Mouse (Mus musculus) liver, postnatal 0 days (tissue): Measurements from ENCODE around the gene Nanog. TPM values are rescaled to one million over a fixed set of nuclear protein-coding genes. Genes with fewer than 3 reads are reported as not detected.

Experiments
- ATAC-seq: fragments of 200-750 bp; cut with Nextera tagmentation; 2 replicates; pipeline ENCODE4 v1.8.0; 2017; ENCODE audit warnings: mild to moderate bottlenecking, moderate library complexity
- DNase-seq: peaks from one replicate; pipeline ENCODE4 v3.0.0-alpha.2; 2016
- H3K27ac ChIP-seq: fragments of 300-500 bp; sonication (generic); 2 replicates; pipeline ENCODE4 v1.5.1; 2014; ENCODE audit warnings: antibody characterized with exemption, moderate library complexity, mild to moderate bottlenecking, low read depth
- H3K27me3 ChIP-seq: fragments of 300-500 bp; sonication (generic); 2 replicates; pipeline ENCODE4 v1.6.1; 2014; ENCODE audit warnings: low read length, control low read depth, mixed read lengths; ENCODE audit not compliant: insufficient read depth
- H3K36me3 ChIP-seq: fragments of 300-500 bp; sonication (generic); replicated peaks from 2 replicates; pipeline ENCODE4 v1.6.1; 2014; ENCODE audit warnings: mild to moderate bottlenecking, control low read depth, low read length, moderate library complexity, mixed read lengths; ENCODE audit not compliant: insufficient read depth
- H3K4me1 ChIP-seq: fragments of 300-500 bp; sonication (generic); 2 replicates; pipeline ENCODE4 v1.6.1; 2014; ENCODE audit warnings: antibody characterized with exemption, mild to moderate bottlenecking, control low read depth; ENCODE audit not compliant: insufficient read depth
- H3K4me2 ChIP-seq: fragments of 300-500 bp; sonication (generic); 2 replicates; pipeline ENCODE4 v1.6.1; 2014; ENCODE audit warnings: low read depth, mild to moderate bottlenecking, low read length, moderate library complexity, mixed read lengths
- H3K4me3 ChIP-seq: fragments of 300-500 bp; sonication (generic); 2 replicates; pipeline ENCODE4 v1.5.1; 2014; ENCODE audit warnings: low read depth, low read length
- H3K9ac ChIP-seq: fragments of 300-500 bp; sonication (generic); replicated peaks from 2 replicates; pipeline ENCODE4 v1.6.1; 2014; ENCODE audit warnings: mild to moderate bottlenecking, moderate library complexity
- H3K9me3 ChIP-seq: fragments of 300-500 bp; sonication (generic); 2 replicates; pipeline ENCODE4 v1.6.1; 2016; ENCODE audit warnings: mild to moderate bottlenecking, control low read depth, low read length, mixed read lengths
- CTCF ChIP-seq: sonication (generic); IDR thresholded peaks from 2 replicates; pipeline ENCODE4 v1.5.1; 2016; ENCODE audit warnings: antibody characterized with exemption, low read depth
- EP300 ChIP-seq: IDR thresholded peaks from 2 replicates; pipeline ENCODE4 v1.6.1; 2016; ENCODE audit warnings: antibody characterized with exemption, low read depth, mild to moderate bottlenecking
- WGBS: fragments of 180-500 bp; shearing (Covaris S2); extraction: QIAGEN DNeasy Blood & Tissue Kit; methylation state at CpG from one replicate; pipeline ENCODE4 v1.1.7; 2014; ENCODE audit not compliant: insufficient replicate concordance; 5-methylcytosine and 5-hydroxymethylcytosine counted together
- polyA plus RNA-seq: library from polyadenylated mRNA; unstranded; fragments of >200 nt; fragmentation: Nextera tagmentation; extraction: Ambion mirVana; gene quantifications from 2 replicates; pipeline ENCODE4 v1.2.1, GENCODE M21; 2015

The Nanog gene
- polyA plus RNA-seq = not detected in 2 replicates

- Histone ChIP-seq H3K4me2 (no peak within 1 kb of the TSS), H3K27me3 (no peaks in the 10 kb centered on the region), H3K9me3 (no peaks in the 10 kb centered on the region), H3K9ac (no peak within 1 kb of the TSS), H3K27ac (no peak within 1 kb of the TSS), H3K4me1 (no peaks in the 10 kb centered on the region), H3K4me3 (no peak within 1 kb of the TSS), H3K36me3 (no peaks in the 10 kb centered on the region)
- no peak for TF ChIP-seq EP300
- no peak for TF ChIP-seq CTCF
- ATAC-seq (no peak), DNase-seq (no peak)
- 22% methylated on average over 12 of the region's 12 CpGs for WGBS
Observed at GRCm38 (mm10) chr6:122707036-122707800, at the start of gene Nanog. Nanog (plus strand) TSS chr6:122707489.

- Histone ChIP-seq H3K9me3 (no peaks in the 10 kb centered on the region), H3K27me3 (0 out of 2 replicates have a peak, but pooled peaks cover 3% of the 10 kb centered on the region), H3K27ac (no peak overlapping the region), H3K4me3 (no peak overlapping the region), H3K36me3 (no peaks in the 10 kb centered on the region), H3K4me2 (no peak overlapping the region), H3K9ac (no peak overlapping the region), H3K4me1 (no peaks in the 10 kb centered on the region)
- DNase-seq = no peak
- WGBS = 39% methylated on average over 5 of the region's 5 CpGs
- TF ChIP-seq CTCF = no peak
- no peak for TF ChIP-seq EP300
- ATAC-seq = peak; percentile 16; the same call in 1 of the 2 replicates
Observed at GRCm38 (mm10) chr6:122657630-122658029, 49.7 kb upstream of the Nanog start.

GRCm38 (mm10) chr6:122659567-122659966 lies 47.7 kb upstream of the Nanog start:
- WGBS = 18% methylated on average over 7 of the region's 7 CpGs
- Histone ChIP-seq H3K9me3 (no peaks in the 10 kb centered on the region), H3K4me3 (no peak overlapping the region), H3K4me1 (peaks cover 5% of the 10 kb centered on the region), H3K27me3 (0 out of 2 replicates have a peak, but pooled peaks cover 3% of the 10 kb centered on the region), H3K4me2 (no peak overlapping the region), H3K9ac (no peak overlapping the region), H3K36me3 (no peaks in the 10 kb centered on the region), H3K27ac (no peak overlapping the region)
- DNase-seq (peak; percentile 36), ATAC-seq (no peak)
- TF ChIP-seq CTCF = no peak
- no peak for TF ChIP-seq EP300

- DNase-seq = peak; percentile 36
- WGBS = 31% methylated on average over 8 of the region's 8 CpGs
- Histone ChIP-seq H3K4me2 (no peak overlapping the region), H3K27ac (no peak overlapping the region), H3K9me3 (no peaks in the 10 kb centered on the region), H3K36me3 (no peaks in the 10 kb centered on the region), H3K4me1 (peaks cover 5% of the 10 kb centered on the region), H3K9ac (no peak overlapping the region), H3K4me3 (no peak overlapping the region), H3K27me3 (0 out of 2 replicates have a peak, but pooled peaks cover 3% of the 10 kb centered on the region)
- ATAC-seq = no peak
- TF ChIP-seq EP300 (no peak), CTCF (peak; percentile 71)
Observed at GRCm38 (mm10) chr6:122660601-122661379, 46.5 kb upstream of the Nanog start.

GRCm38 (mm10) chr6:122662551-122663264 lies 44.6 kb upstream of the Nanog start:
- Histone ChIP-seq H3K4me2 (no peak overlapping the region), H3K4me3 (no peak overlapping the region), H3K4me1 (peaks cover 5% of the 10 kb centered on the region), H3K9me3 (no peaks in the 10 kb centered on the region), H3K27ac (no peak overlapping the region), H3K36me3 (no peaks in the 10 kb centered on the region), H3K27me3 (0 out of 2 replicates have a peak, but pooled peaks cover 3% of the 10 kb centered on the region), H3K9ac (no peak overlapping the region)
- DNase-seq = peak; percentile 68
- TF ChIP-seq EP300 (no peak), CTCF (no peak)
- WGBS = 32% methylated on average over 22 of the region's 22 CpGs
- no peak for ATAC-seq
